Mouse (Mus musculus) embryonic facial prominence, embryonic 14.5 days (tissue): Measurements from ENCODE around the gene Manf. TPM values are rescaled to one million over a fixed set of nuclear protein-coding genes. Genes with fewer than 3 reads are reported as not detected.
A peak's percentile ranks its signal among the peaks of the same experiment; 100 is the strongest.

Experiments
- ATAC-seq: fragments of 200-750 bp; cut with Nextera tagmentation; 2 replicates; pipeline ENCODE4 v1.8.0; 2017; ENCODE audit warnings: low read depth, moderate number of reproducible peaks, moderate TSS enrichment
- DNase-seq: peaks from one replicate; pipeline ENCODE4 v3.0.0-alpha.2; 2015; ENCODE audit warnings: low spot score
- H3K27ac ChIP-seq: fragments of 300-500 bp; sonication (generic); replicated peaks from 2 replicates; pipeline ENCODE4 v1.5.1; 2014; ENCODE audit warnings: low read depth, mild to moderate bottlenecking, low read length, moderate library complexity
- H3K27me3 ChIP-seq: fragments of 300-500 bp; sonication (generic); replicated peaks from 2 replicates; pipeline ENCODE4 v1.6.1; 2014; ENCODE audit warnings: low read length; ENCODE audit not compliant: control insufficient read depth, insufficient read depth
- H3K36me3 ChIP-seq: fragments of 300-500 bp; sonication (generic); 2 replicates; pipeline ENCODE4 v1.6.1; 2014; ENCODE audit warnings: low read length, mixed read lengths; ENCODE audit not compliant: control insufficient read depth, insufficient read depth
- H3K4me1 ChIP-seq: fragments of 300-500 bp; sonication (generic); 2 replicates; pipeline ENCODE4 v1.6.1; 2014; ENCODE audit warnings: antibody characterized with exemption, low read length; ENCODE audit not compliant: control insufficient read depth, insufficient read depth
- H3K4me2 ChIP-seq: fragments of 300-500 bp; sonication (generic); 2 replicates; pipeline ENCODE4 v1.6.1; 2014; ENCODE audit warnings: low read depth, mild to moderate bottlenecking, low read length, moderate library complexity, mixed read lengths
- H3K4me3 ChIP-seq: fragments of 300-500 bp; sonication (generic); 2 replicates; pipeline ENCODE4 v1.5.1; 2014; ENCODE audit warnings: low read depth, mild to moderate bottlenecking, low read length
- H3K9ac ChIP-seq: fragments of 300-500 bp; sonication (generic); 2 replicates; pipeline ENCODE4 v1.6.1; 2014; ENCODE audit warnings: low read depth, mild to moderate bottlenecking, low read length, moderate library complexity, mixed read lengths
- H3K9me3 ChIP-seq: fragments of 300-500 bp; sonication (generic); 2 replicates; pipeline ENCODE4 v1.6.1; 2016; ENCODE audit warnings: low read length; ENCODE audit not compliant: control insufficient read depth
- whole genome bisulfite sequencing: fragments of 180-500 bp; shearing (Covaris S2); extraction: QIAGEN DNeasy Blood & Tissue Kit; methylation state at CpG from one replicate; pipeline ENCODE4 v1.1.7; 2014; 5-methylcytosine and 5-hydroxymethylcytosine counted together
- polyA plus RNA-seq: library from polyadenylated mRNA; unstranded; fragments of >200 nt; fragmentation: Nextera tagmentation; extraction: Ambion mirVana; gene quantifications from 2 replicates; pipeline ENCODE4 v1.2.1, GENCODE M21; 2014

The Manf gene
- polyA plus RNA-seq, 1 experiment from 2014 or later: 308 TPM

DNA sequence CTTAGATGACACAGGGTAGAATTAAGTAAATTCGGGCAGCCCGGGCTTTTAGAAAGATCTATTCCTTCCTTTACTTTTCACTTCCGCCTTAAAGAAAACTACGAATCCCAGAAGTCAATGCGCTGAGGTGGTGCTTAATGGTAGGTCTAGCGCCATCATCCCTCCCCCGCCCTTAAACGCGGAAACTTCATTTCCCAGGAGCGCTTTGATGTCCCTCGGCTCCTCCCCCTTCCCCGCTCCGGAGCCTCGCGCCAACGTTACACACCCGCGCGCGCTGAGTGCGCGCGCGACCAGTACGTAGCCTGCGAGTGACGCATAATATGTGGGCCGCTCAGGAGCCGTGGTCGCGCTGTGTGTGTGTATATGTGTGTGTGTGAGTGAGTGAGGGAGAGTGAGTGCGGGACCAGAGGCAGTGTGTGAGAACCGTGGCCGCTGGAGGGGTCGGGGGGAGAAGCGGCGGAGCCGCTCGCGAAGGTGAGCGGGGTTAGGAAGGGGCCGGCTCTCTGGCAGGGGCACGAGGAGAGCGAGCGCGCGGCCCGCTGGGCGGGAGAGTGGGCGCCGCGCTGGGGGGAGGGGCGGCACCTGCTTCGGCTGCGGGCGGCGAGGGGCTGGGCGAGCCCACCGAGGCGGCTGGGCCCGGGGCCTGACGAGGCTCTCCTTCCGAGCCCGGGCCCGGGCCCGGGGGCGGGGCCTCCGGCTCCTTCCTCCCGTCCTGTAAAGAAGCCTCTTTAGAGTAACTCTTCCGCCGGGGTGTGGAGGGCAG lies 70.0 kb downstream of the Manf start, which contains the start of gene Dcaf1:
Gene Dcaf1 (plus strand): TSS at position 257 of the 763 bp plus-strand sequence.
- H3K9me3 ChIP-seq: no peaks in the 10 kb centered on the region
- 0% methylated on average over 38 of the region's 71 CpGs for WGBS
- peak; percentile 99 for DNase-seq

DNA sequence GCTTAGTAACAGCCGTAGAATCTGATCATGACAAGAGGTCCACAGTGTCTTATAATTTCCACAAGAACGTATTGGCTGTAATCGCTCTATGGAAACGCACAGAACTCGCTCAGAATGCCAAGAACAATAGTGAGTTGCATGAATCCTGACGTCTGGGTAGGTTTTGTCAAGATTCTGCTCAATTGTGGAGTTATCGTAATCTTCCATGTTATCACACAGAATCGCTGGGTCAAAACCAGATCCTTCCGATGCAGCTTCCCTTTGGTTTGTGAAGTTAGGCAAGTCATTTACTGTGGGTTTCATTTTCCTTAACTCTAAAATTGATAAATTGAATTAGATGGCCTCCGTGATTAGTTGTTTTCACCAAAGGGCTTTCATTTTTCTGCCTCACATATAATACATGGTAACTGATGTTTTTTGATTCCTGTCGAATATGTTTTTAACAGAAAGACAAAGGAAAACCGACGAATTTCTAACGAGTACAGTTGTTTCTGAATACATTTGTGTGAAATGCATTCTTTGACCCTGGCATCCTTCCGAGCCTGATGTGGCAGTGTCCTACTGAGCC lies 70.6 kb downstream of the Manf start:
- Histone ChIP-seq H3K27ac (peak overlapping the region; percentile 42; the same call in 1 of the 2 replicates), H3K27me3 (no peaks in the 10 kb centered on the region), H3K9me3 (no peaks in the 10 kb centered on the region), H3K36me3 (no peaks in the 10 kb centered on the region), H3K4me1 (no peaks in the 10 kb centered on the region), H3K4me2 (peak overlapping the region; percentile 58), H3K4me3 (peak overlapping the region; percentile 93), H3K9ac (peak overlapping the region; percentile 61)
- no peak for ATAC-seq
- WGBS: 50% methylated on average over 15 of the region's 15 CpGs
- DNase-seq: no peak

More for the DNA sequence above, 70.0 kb downstream of the Manf start, which contains the start of gene Dcaf1:
- H3K27ac ChIP-seq: peak within 1 kb of the TSS; percentile 97
- peak within 1 kb of the TSS; percentile 93 for H3K4me3 ChIP-seq
- no peaks in the 10 kb centered on the region for H3K36me3 ChIP-seq
- no peaks in the 10 kb centered on the region for H3K4me1 ChIP-seq
- peak within 1 kb of the TSS; percentile 58 for H3K4me2 ChIP-seq
- ATAC-seq: peak; percentile 98
- H3K27me3 ChIP-seq: no peaks in the 10 kb centered on the region
- H3K9ac ChIP-seq: peak within 1 kb of the TSS; percentile 98

DNA sequence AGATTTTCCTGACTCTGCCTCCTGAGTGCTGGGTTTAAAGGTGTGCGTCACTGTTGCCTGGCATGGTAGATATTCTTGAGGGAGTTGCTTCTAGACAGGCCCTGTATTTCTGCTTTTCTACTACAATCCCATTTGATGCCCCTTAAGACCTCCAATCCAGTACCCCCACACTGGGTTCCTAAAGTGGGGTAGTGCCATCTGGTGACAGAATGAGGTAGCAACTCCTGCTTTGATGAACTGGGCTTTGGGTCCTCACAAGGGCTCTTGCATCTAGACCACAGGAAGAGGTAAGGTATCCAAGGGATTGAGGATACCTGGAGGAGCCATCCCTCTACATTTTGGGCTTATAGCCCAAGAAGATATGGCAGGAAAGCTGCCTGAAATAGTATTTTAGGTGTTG lies 72.6 kb downstream of the Manf start:
- WGBS: 91% methylated on average over 1 of the region's 1 CpGs
- no peak overlapping the region for H3K9ac ChIP-seq
- no peak overlapping the region for H3K27ac ChIP-seq

DNA sequence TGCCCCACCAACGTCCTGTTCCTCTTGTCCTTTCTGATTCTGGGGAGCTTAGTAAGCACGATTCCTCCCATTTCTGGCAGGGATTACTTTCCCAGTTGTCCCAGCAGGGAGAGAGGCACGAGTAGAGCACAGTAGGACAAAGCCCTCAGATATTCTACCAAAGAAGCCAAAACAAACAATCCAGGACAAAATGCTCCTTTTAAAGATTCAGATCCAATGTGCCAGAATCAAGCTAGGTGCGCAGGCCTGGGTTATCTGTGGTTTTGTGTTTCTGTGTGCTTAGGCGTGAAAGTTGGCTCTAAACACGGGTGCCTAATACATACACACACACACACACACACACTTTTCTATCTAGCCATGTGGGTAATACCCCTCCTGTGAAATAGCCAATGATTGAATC lies 73.6 kb downstream of the Manf start:
- 74% methylated on average over 6 of the region's 6 CpGs for WGBS
- no peaks in the 10 kb centered on the region for H3K36me3 ChIP-seq
- no peak for ATAC-seq
- no peaks in the 10 kb centered on the region for H3K9me3 ChIP-seq
- no peaks in the 10 kb centered on the region for H3K4me1 ChIP-seq
- no peak overlapping the region for H3K4me3 ChIP-seq
- H3K27ac ChIP-seq: no peak overlapping the region
- no peak overlapping the region for H3K9ac ChIP-seq
- DNase-seq: no peak
- no peaks in the 10 kb centered on the region for H3K27me3 ChIP-seq
- no peak overlapping the region for H3K4me2 ChIP-seq

More for the DNA sequence above, 72.6 kb downstream of the Manf start:
- H3K4me2 ChIP-seq: no peak overlapping the region
- H3K4me3 ChIP-seq: no peak overlapping the region
- no peaks in the 10 kb centered on the region for H3K9me3 ChIP-seq
- no peaks in the 10 kb centered on the region for H3K36me3 ChIP-seq
- DNase-seq: no peak
- ATAC-seq: no peak
- H3K4me1 ChIP-seq: no peaks in the 10 kb centered on the region
- no peaks in the 10 kb centered on the region for H3K27me3 ChIP-seq

DNA sequence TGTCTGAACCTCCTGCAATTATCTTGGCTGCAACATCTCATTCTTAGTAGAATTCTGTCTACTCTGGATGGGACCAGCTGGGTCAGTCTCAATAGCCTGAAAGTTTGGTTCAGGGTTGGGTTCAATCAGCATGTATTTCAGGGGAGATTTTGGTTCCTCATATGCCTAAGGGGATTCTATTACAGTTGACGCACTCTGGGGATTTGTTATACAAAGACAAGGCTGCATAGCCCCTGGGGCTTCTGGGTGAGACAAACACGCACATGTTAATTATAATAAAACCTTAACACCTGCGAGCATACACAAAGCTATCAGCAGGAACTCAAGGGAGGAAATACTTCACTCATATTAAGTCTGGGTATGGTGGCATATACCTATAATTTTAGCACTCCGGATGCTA lies 85.3 kb downstream of the Manf start:
- peak; percentile 85 for ATAC-seq
- Histone ChIP-seq H3K36me3 (no peaks in the 10 kb centered on the region), H3K27me3 (no peaks in the 10 kb centered on the region), H3K4me2 (no peak overlapping the region), H3K9me3 (peaks cover 14% of the 10 kb centered on the region), H3K27ac (no peak overlapping the region), H3K4me1 (no peaks in the 10 kb centered on the region), H3K9ac (no peak overlapping the region), H3K4me3 (no peak overlapping the region)
- peak; percentile 61 for DNase-seq
- 64% methylated on average over 4 of the region's 4 CpGs for WGBS

- WGBS: 68% methylated on average over 6 of the region's 6 CpGs
- Histone ChIP-seq H3K4me1 (peaks cover 11% of the 10 kb centered on the region), H3K27ac (no peak overlapping the region), H3K27me3 (no peaks in the 10 kb centered on the region), H3K9me3 (no peaks in the 10 kb centered on the region), H3K9ac (no peak overlapping the region), H3K36me3 (no peaks in the 10 kb centered on the region), H3K4me2 (no peak overlapping the region), H3K4me3 (no peak overlapping the region)
- ATAC-seq (no peak), DNase-seq (no peak)
These were observed 100.9 kb downstream of the Manf start for GRCm38 (mm10) chr9:106790831-106791230.

DNA sequence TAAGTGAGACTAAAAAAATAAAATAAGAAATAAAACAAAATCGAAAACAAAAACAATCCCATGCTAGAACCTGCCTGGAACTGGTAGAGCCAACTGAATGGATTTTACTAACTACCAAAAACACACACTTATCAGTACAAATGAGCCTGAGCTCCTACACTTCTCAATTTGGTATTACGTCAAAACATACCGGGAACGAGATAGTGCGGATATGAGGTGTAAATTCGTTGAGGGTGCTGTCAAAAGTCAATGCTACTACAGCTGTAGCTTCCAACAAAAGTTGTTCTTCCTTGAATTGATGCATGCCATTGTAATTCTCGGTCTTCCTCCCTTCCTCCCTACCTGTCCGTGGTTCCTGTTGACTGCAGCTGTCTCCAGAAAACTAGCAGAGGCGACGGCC lies 102.4 kb downstream of the Manf start:
- Histone ChIP-seq H3K9me3 (no peaks in the 10 kb centered on the region), H3K9ac (peak overlapping the region; percentile 100), H3K4me3 (peak overlapping the region; percentile 100), H3K27ac (peak overlapping the region; percentile 93), H3K27me3 (no peaks in the 10 kb centered on the region), H3K36me3 (no peaks in the 10 kb centered on the region), H3K4me1 (peaks cover 11% of the 10 kb centered on the region), H3K4me2 (peak overlapping the region; percentile 78)
- 18% methylated on average over 10 of the region's 10 CpGs for WGBS
- ATAC-seq: no peak
- no peak for DNase-seq

DNA sequence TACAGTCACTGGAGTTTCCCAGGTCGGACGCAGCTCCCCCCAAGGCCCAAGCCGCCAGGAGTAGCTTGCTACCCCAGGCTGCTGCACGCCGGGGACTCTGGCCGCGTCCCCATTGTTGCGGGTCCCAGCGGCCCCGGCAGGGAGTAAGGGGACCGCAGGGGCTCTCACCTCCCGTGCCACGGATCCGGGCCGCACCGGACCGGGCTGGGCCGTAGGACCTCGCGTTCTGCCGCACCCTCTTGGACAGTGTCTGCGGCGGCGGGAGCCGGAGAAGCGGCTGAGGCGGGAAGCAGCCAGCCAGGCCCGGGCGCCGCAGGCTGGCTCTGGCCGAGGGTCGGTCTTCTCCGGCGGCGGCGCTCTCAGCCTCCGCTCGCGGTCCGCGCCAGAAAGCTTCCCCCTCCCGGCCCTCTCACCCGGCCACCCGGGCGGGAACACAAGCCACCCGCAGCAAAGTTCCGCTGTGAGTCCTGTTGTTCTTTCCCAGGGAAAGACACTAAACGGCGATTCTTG lies 102.9 kb downstream of the Manf start, which contains the start of gene Rad54l2:
Gene Rad54l2 (minus strand): TSS at position 383 of the 510 bp plus-strand sequence.
- Histone ChIP-seq H3K27me3 (no peaks in the 10 kb centered on the region), H3K9me3 (no peaks in the 10 kb centered on the region), H3K36me3 (no peaks in the 10 kb centered on the region), H3K4me2 (peak within 1 kb of the TSS; percentile 78), H3K27ac (peak within 1 kb of the TSS; percentile 93), H3K4me1 (peaks cover 11% of the 10 kb centered on the region), H3K9ac (peak within 1 kb of the TSS; percentile 100), H3K4me3 (peak within 1 kb of the TSS; percentile 100)
- peak; percentile 92 for ATAC-seq
- DNase-seq: peak; percentile 85
- WGBS: under 1% methylated on average over 38 of the region's 49 CpGs
